Mouse (Mus musculus): ENCODE data around the gene Samd7.

DNA sequence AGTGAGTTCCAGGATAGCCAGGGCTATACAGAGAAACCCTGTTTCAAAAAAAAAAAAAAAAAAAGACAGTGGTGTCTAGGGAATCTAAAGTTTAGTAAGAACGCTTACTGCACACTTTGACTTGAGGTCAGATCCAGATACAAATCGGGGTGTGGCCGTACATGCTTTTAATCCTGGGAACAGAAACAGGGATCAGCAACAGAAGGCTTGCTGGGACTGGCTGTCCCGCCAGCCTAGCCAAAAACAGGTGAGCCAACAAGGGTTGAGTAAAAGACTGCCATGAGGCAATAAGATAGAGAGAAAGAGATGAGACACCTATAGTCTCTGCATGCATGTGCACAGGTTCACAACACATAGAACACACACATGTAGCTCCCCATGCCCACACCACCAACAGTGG lies 8.6 kb downstream of the Samd7 start:
- TF ChIP-seq CTCF (IDR thresholded peaks at IDR 0.05; ENCODE audit: control insufficient read depth, insufficient read depth, low read length) = no peak
- no peak for TF ChIP-seq POLR2A (IDR thresholded peaks at IDR 0.05; ENCODE audit: borderline replicate concordance, control insufficient read depth, low read depth, low read length)
